Mouse (Mus musculus) kidney, adult 2 months (tissue): ENCODE measurements around the gene Nrxn3.

ENCODE experiments used
- CTCF ChIP-seq: fragments of 200-500 bp; conservative IDR thresholded peaks from 2 replicates; pipeline ENCODE4 v1.5.1; 2011; ENCODE audit warnings: low read depth, mild to moderate bottlenecking, control low read depth, low read length, moderate library complexity, mixed read lengths; ENCODE audit not compliant: insufficient read depth, insufficient read length
- POLR2A ChIP-seq: fragments of 200-500 bp; IDR thresholded peaks from one replicate; pipeline ENCODE4 v1.6.1; 2011; ENCODE audit warnings: low read depth, low read length, control low read depth

- TF ChIP-seq CTCF, result no peak
- TF ChIP-seq POLR2A, result no peak
Measured at GRCm38 (mm10) chr12:88868288-88868687, 145.6 kb downstream of the Nrxn3 start.
